Mouse (Mus musculus): ENCODE measurements at regions not wholly inside any gene's neighbourhood (a gene's known extent, or its start where the extent isn't known, plus 50 kb on each side); places are given as distances from the start of the nearest gene placed in this dataset.
A peak's percentile ranks its signal among the peaks of the same experiment; 100 is the strongest.

GRCm38 (mm10) chr2:33996331-33996730, 108.6 kb upstream of the Mvb12b start:
- no peaks in the 10 kb centered on the region for H3K36me3 ChIP-seq
- H3K4me3 ChIP-seq (replicated peaks), result no peak overlapping the region
- H3K4me2 ChIP-seq (replicated peaks), result no peak overlapping the region
- H3K27ac ChIP-seq, result no peak overlapping the region
- 93% methylated on average over 2 of the region's 2 CpGs for WGBS
- no peaks in the 10 kb centered on the region for H3K9me3 ChIP-seq
- ATAC-seq, result no peak
- no peaks in the 10 kb centered on the region for H3K27me3 ChIP-seq (replicated peaks)
- no peak overlapping the region for H3K9ac ChIP-seq
- H3K4me1 ChIP-seq (replicated peaks), result no peaks in the 10 kb centered on the region

DNA sequence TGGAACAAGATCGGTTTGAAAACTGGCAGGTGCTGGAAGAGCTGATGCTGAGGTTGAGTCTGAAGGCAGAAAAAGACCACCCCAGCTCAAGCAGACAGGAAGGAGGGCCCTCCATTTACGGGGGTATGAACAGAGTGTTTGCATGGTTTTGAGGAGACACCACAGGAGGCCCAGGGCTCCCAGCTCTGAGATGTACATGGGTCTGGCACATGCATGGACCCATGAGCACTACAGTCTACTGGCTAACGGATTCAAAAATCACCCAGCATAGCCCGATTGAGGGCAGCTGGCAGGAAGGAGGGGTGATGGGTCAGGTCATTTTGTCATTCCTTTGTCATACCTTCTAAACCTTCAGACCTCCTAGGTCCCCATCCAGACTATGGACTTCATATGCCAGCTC, 103.6 kb upstream of the Mvb12b start:
- H3K4me2 ChIP-seq (replicated peaks), result no peak overlapping the region
- no peak for ATAC-seq
- no peaks in the 10 kb centered on the region for H3K36me3 ChIP-seq
- no peak overlapping the region for H3K4me3 ChIP-seq (replicated peaks)
- H3K9me3 ChIP-seq, result no peaks in the 10 kb centered on the region
- H3K9ac ChIP-seq, result no peak overlapping the region
- 86% methylated on average over 4 of the region's 4 CpGs for WGBS
- no peak overlapping the region for H3K27ac ChIP-seq
- H3K27me3 ChIP-seq (replicated peaks), result no peaks in the 10 kb centered on the region
- H3K4me1 ChIP-seq (replicated peaks), result no peaks in the 10 kb centered on the region

DNA sequence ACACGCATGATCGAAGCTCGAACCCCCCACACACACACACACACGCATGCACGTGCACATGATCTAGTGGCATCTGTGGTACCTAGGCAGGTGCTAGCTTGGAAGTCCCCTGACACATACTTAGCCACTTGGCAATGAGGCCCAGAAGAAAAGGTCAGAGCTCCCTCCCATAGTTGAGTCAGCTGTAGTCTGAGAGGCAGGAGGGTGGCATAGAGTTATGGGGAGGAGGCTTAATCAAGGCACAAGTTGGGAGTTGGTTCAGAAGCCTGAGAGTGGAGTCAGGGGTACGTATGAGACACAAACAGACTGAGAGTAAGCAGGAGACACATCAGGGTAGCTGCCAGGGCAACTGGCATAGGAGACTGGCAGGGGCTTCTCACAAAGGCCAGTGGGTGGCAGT, 103.0 kb upstream of the Mvb12b start:
- Histone ChIP-seq H3K9me3 (no peaks in the 10 kb centered on the region), H3K27ac (no peak overlapping the region), H3K36me3 (no peaks in the 10 kb centered on the region), H3K9ac (no peak overlapping the region), H3K27me3 (replicated peaks) (no peaks in the 10 kb centered on the region), H3K4me2 (replicated peaks) (no peak overlapping the region), H3K4me3 (replicated peaks) (no peak overlapping the region), H3K4me1 (replicated peaks) (no peaks in the 10 kb centered on the region)
- WGBS, result 94% methylated on average over 6 of the region's 6 CpGs
- ATAC-seq, result no peak

DNA sequence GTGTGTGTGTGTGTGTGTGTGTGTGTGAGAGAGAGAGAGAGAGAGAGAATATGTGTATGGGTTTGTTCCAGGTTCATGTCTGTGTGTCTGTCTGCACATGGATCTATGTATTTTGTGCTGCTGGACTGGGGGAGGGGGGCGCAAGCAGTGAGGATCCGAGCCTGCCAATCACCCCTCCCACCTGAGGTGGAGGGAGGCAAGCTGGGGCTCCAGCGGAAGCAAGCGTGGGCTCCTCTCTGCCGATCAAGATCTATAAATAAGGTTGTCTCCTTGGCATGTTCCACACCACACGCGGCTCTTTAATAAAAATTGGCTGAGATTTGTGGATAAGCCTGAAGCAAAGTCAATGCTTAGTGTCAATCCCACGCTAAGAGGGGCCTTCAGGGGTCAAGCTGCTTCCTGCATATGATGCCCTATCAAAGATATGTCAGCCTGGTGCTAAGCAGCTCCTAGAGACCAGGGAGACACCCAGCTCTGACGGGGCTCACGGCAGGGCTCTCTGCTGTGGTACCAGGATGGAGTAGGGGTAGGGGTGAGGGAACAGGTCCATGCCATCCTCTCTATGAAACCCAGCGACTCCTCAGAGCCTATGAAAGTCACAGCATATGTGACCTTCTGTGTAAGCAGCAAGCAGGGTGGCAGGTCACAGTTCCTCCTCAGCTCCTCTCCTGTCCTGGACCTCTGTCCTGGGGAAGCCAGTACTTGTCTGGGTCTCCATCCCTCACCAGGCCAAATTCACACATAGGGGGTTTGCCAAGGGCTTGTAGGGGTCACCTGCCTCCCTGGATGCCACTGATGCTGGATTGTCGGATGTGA, 102.0 kb upstream of the Mvb12b start:
- no peaks in the 10 kb centered on the region for H3K27me3 ChIP-seq (replicated peaks)
- no peak overlapping the region for H3K27ac ChIP-seq
- no peaks in the 10 kb centered on the region for H3K36me3 ChIP-seq
- no peak for ATAC-seq
- H3K4me2 ChIP-seq (replicated peaks), result no peak overlapping the region
- no peak overlapping the region for H3K4me3 ChIP-seq (replicated peaks)
- H3K9me3 ChIP-seq, result no peaks in the 10 kb centered on the region
- 59% methylated on average over 12 of the region's 12 CpGs for WGBS
- H3K9ac ChIP-seq, result no peak overlapping the region
- H3K4me1 ChIP-seq (replicated peaks), result no peaks in the 10 kb centered on the region

GRCm38 (mm10) chr2:33986420-33986819, 98.7 kb upstream of the Mvb12b start:
- Histone ChIP-seq H3K9ac (no peak overlapping the region), H3K9me3 (no peaks in the 10 kb centered on the region), H3K27me3 (replicated peaks) (no peaks in the 10 kb centered on the region), H3K4me1 (replicated peaks) (no peaks in the 10 kb centered on the region), H3K4me3 (replicated peaks) (no peak overlapping the region), H3K36me3 (no peaks in the 10 kb centered on the region), H3K4me2 (replicated peaks) (no peak overlapping the region), H3K27ac (no peak overlapping the region)
- peak; percentile 41; the same call in 1 of the 2 replicates for ATAC-seq
- WGBS, result 28% methylated on average over 4 of the region's 4 CpGs

- Histone ChIP-seq H3K36me3 (no peaks in the 10 kb centered on the region), H3K27me3 (replicated peaks) (no peaks in the 10 kb centered on the region), H3K27ac (no peak overlapping the region), H3K9ac (no peak overlapping the region), H3K4me2 (replicated peaks) (no peak overlapping the region), H3K4me1 (replicated peaks) (no peaks in the 10 kb centered on the region), H3K9me3 (no peaks in the 10 kb centered on the region), H3K4me3 (replicated peaks) (no peak overlapping the region)
- ATAC-seq, result no peak
- WGBS, result 86% methylated on average over 11 of the region's 11 CpGs
These were observed 97.6 kb upstream of the Mvb12b start for GRCm38 (mm10) chr2:33985316-33985715.

- no peak for ATAC-seq
These were observed 95.5 kb upstream of the Mvb12b start for GRCm38 (mm10) chr2:33983112-33983748.

DNA sequence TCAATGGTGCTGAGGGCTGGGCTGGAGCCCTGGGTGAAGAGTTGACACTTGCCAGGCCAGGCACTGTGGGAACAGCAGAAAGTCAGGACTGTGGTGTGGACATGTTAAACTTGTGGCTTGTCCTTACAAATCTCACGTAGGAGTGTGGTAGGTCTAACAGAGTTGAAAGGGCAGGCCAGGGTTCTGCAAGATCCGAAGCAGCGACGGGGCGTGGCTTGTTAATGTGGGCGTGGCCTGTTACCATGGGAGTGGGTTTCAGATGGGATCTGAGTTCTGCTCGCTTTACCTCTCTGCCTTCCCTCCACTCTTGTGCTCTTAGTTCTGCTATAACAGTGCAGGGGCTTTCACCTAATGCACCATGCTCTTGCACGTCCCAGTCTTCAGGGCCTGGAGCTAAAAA, 94.2 kb upstream of the Mvb12b start:
- Histone ChIP-seq H3K36me3 (no peaks in the 10 kb centered on the region), H3K9ac (no peak overlapping the region), H3K9me3 (no peaks in the 10 kb centered on the region), H3K4me1 (replicated peaks) (no peaks in the 10 kb centered on the region), H3K27ac (no peak overlapping the region), H3K4me3 (replicated peaks) (no peak overlapping the region), H3K27me3 (replicated peaks) (no peaks in the 10 kb centered on the region), H3K4me2 (replicated peaks) (no peak overlapping the region)
- no peak for ATAC-seq
- WGBS, result 38% methylated on average over 8 of the region's 8 CpGs

More at GRCm38 (mm10) chr2:33983112-33983748, 95.5 kb upstream of the Mvb12b start:
- Histone ChIP-seq H3K4me3 (replicated peaks) (no peak overlapping the region), H3K4me2 (replicated peaks) (no peak overlapping the region), H3K27me3 (replicated peaks) (no peaks in the 10 kb centered on the region), H3K9ac (no peak overlapping the region), H3K4me1 (replicated peaks) (no peaks in the 10 kb centered on the region), H3K36me3 (no peaks in the 10 kb centered on the region), H3K27ac (no peak overlapping the region), H3K9me3 (no peaks in the 10 kb centered on the region)
- WGBS, result 53% methylated on average over 11 of the region's 11 CpGs

DNA sequence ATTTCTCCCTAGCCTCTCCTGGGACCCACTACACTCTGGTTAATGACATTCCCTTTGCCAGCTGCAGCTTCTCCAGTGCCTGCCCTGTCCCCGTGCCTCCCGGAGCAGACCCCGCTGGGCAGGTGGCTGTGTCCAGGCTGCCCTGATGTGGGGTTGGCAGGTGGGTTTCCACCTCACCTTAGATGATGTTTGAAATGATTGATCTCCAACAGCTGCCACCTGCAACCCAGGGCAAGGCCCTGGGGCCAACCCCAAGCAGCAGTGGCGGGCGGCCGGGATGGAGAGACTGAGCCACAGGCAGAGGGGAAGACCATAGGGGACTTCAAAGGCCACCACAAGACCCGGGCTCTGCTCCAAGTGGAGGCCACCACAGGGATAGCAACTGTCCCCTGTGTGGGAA, 93.6 kb upstream of the Mvb12b start:
- no peaks in the 10 kb centered on the region for H3K4me1 ChIP-seq (replicated peaks)
- no peak overlapping the region for H3K27ac ChIP-seq
- no peak overlapping the region for H3K4me3 ChIP-seq (replicated peaks)
- no peak for ATAC-seq
- H3K9me3 ChIP-seq, result no peaks in the 10 kb centered on the region
- H3K36me3 ChIP-seq, result no peaks in the 10 kb centered on the region
- H3K27me3 ChIP-seq (replicated peaks), result no peaks in the 10 kb centered on the region
- 84% methylated on average over 7 of the region's 7 CpGs for WGBS
- H3K9ac ChIP-seq, result no peak overlapping the region
- H3K4me2 ChIP-seq (replicated peaks), result no peak overlapping the region

DNA sequence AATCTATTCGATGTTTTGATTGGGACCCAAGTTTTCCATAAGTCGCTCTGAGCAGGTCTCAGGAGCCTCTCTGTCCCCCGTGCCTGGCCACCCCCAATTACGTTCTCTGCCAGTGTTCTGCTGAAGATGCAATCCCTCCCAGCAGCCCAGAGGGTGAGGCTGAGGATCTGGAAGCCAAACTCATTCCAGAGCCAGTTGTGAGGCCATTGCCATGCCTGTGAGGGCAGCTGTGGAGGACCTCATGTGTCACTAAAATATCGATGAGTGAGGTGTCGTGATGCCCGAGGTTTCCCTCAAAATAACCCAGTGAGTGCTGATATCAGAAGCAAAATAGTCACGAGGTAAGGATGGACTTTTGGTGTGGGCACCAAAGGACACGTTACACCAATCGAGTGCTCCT, 93.1 kb upstream of the Mvb12b start:
- Histone ChIP-seq H3K4me1 (replicated peaks) (no peaks in the 10 kb centered on the region), H3K4me2 (replicated peaks) (no peak overlapping the region), H3K27ac (no peak overlapping the region), H3K27me3 (replicated peaks) (no peaks in the 10 kb centered on the region), H3K36me3 (no peaks in the 10 kb centered on the region), H3K9me3 (no peaks in the 10 kb centered on the region), H3K4me3 (replicated peaks) (no peak overlapping the region), H3K9ac (no peak overlapping the region)
- ATAC-seq, result no peak
- WGBS, result 82% methylated on average over 10 of the region's 10 CpGs

DNA sequence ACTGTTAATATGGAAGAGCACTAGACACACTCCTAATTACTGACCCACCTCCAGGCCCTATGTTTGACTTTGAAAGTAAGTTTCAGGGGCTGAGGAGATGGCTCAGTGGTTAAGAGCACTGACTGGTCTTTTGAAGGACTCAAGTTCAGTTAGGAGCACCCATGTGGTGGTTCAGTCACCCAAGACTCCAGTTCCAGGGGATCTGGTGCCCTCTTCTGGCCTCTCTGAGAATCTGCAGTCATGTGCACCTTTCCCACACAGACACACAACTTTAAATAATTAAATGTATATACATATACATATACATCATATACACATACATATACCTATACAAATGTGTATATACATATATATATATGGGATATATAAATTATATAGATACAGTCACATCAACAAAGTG, 91.5 kb upstream of the Mvb12b start:
- no peak overlapping the region for H3K4me2 ChIP-seq (replicated peaks)
- no peaks in the 10 kb centered on the region for H3K9me3 ChIP-seq
- H3K4me3 ChIP-seq (replicated peaks), result no peak overlapping the region
- H3K36me3 ChIP-seq, result no peaks in the 10 kb centered on the region
- H3K9ac ChIP-seq, result no peak overlapping the region
- no peak overlapping the region for H3K27ac ChIP-seq
- no peak for ATAC-seq
- no peaks in the 10 kb centered on the region for H3K27me3 ChIP-seq (replicated peaks)
- H3K4me1 ChIP-seq (replicated peaks), result no peaks in the 10 kb centered on the region

DNA sequence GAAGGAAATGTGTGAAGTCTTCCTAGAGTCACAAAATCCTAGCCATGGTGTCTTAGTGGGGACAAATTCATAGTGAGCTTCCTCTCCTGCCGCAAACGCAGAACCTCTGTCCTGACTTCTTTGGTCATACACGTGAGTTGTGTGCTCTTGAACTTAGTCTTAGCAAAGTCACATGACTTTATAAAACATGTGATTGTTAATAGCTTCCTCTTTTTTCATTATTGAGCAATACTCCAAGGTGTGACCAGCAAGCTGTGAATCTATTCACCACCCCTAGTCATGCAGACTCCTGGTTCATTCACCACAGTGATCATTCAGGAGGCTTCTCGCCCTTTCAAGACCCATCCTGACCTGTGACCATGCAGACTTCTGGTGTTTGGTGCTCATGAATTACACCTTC, 90.8 kb upstream of the Mvb12b start:
- no peaks in the 10 kb centered on the region for H3K27me3 ChIP-seq (replicated peaks)
- H3K4me1 ChIP-seq (replicated peaks), result no peaks in the 10 kb centered on the region
- no peaks in the 10 kb centered on the region for H3K9me3 ChIP-seq
- no peak overlapping the region for H3K27ac ChIP-seq
- 78% methylated on average over 4 of the region's 4 CpGs for WGBS
- ATAC-seq, result no peak
- no peak overlapping the region for H3K4me3 ChIP-seq (replicated peaks)
- no peak overlapping the region for H3K9ac ChIP-seq
- no peak overlapping the region for H3K4me2 ChIP-seq (replicated peaks)
- no peaks in the 10 kb centered on the region for H3K36me3 ChIP-seq

All from intestine, embryonic 15.5 days (tissue).